Mouse (Mus musculus): Measurements from ENCODE around the gene Gm20604. TPM values are rescaled to one million over a fixed set of nuclear protein-coding genes. Genes with fewer than 3 reads are reported as not detected.
A peak's percentile ranks its signal among the peaks of the same experiment; 100 is the strongest.

Gene Gm20604
- total and polyA plus RNA-seq, 2 experiments from 2014 or later = 29.7 to 54.5 TPM

GRCm38 (mm10) chr12:102748256-102748655, 10.2 kb downstream of the Gm20604 start:
- no peak for TF ChIP-seq CTCF (IDR thresholded peaks at IDR 0.05)
- Histone ChIP-seq H3K4me2 (ENCODE audit: low read depth, low read length, poor library complexity, severe bottlenecking) (no peak overlapping the region), H3K9me3 (ENCODE audit: low read length) (no peaks in the 10 kb centered on the region), H3K4me3 (ENCODE audit: low read depth, low read length) (no peak overlapping the region), H3K9ac (replicated peaks; ENCODE audit: low read length, poor library complexity, severe bottlenecking) (no peak overlapping the region), H3K4me1 (ENCODE audit: insufficient read depth, low read length) (no peaks in the 10 kb centered on the region), H3K27me3 (ENCODE audit: insufficient read depth, low read length) (no peaks in the 10 kb centered on the region), H3K27ac (ENCODE audit: low read depth, low read length) (no peak overlapping the region), H3K36me3 (ENCODE audit: insufficient read depth, low read length) (0 out of 2 replicates have a peak, but pooled peaks cover 3% of the 10 kb centered on the region)
- ATAC-seq (ENCODE audit: low FRiP score) (no peak), DNase-seq (ENCODE audit: low spot score) (no peak)
- 88% methylated on average over 3 of the region's 3 CpGs for WGBS

- H3K4me1 ChIP-seq (ENCODE audit: insufficient read depth, low read length) = peaks cover 6% of the 10 kb centered on the region; the same call in 1 of the 2 replicates
- no peaks in the 10 kb centered on the region for H3K9me3 ChIP-seq (ENCODE audit: low read length)
- H3K36me3 ChIP-seq (ENCODE audit: insufficient read depth, low read length) = 0 out of 2 replicates have a peak, but pooled peaks cover 3% of the 10 kb centered on the region
- H3K27me3 ChIP-seq (ENCODE audit: insufficient read depth, low read length) = no peaks in the 10 kb centered on the region
- peak; percentile 22 for DNase-seq (ENCODE audit: low spot score)
- ATAC-seq (ENCODE audit: low FRiP score) = no peak
- H3K4me2 ChIP-seq (ENCODE audit: low read depth, low read length, poor library complexity, severe bottlenecking) = peak overlapping the region; percentile 68
- H3K9ac ChIP-seq (replicated peaks; ENCODE audit: low read length, poor library complexity, severe bottlenecking) = no peak overlapping the region
- 49% methylated on average over 6 of the region's 6 CpGs for WGBS
- peak; percentile 17; the same call in 1 of the 2 replicates for TF ChIP-seq CTCF (IDR thresholded peaks at IDR 0.05)
- peak overlapping the region; percentile 84; the same call in 1 of the 2 replicates for H3K4me3 ChIP-seq (ENCODE audit: low read depth, low read length)
- H3K27ac ChIP-seq (ENCODE audit: low read depth, low read length) = no peak overlapping the region
Measured at GRCm38 (mm10) chr12:102744839-102745238, 13.6 kb downstream of the Gm20604 start.

GRCm38 (mm10) chr12:102743589-102744574, 14.6 kb downstream of the Gm20604 start, which contains the start of the genes Moap1 and Tmem251:
Gene Moap1 (minus strand): TSS chr12:102743661.
Gene Tmem251 (plus strand): TSS chr12:102743762.
- H3K9ac ChIP-seq (replicated peaks; ENCODE audit: low read length, poor library complexity, severe bottlenecking) = peak within 1 kb of the TSS; percentile 89
- H3K36me3 ChIP-seq (ENCODE audit: insufficient read depth, low read length) = 0 out of 2 replicates have a peak, but pooled peaks cover 3% of the 10 kb centered on the region
- peaks cover 6% of the 10 kb centered on the region; the same call in 1 of the 2 replicates for H3K4me1 ChIP-seq (ENCODE audit: insufficient read depth, low read length)
- peak; percentile 36 for TF ChIP-seq CTCF (IDR thresholded peaks at IDR 0.05)
- ATAC-seq (ENCODE audit: low FRiP score) = peak; percentile 97
- H3K27me3 ChIP-seq (ENCODE audit: insufficient read depth, low read length) = no peaks in the 10 kb centered on the region
- peak within 1 kb of the TSS; percentile 68 for H3K4me2 ChIP-seq (ENCODE audit: low read depth, low read length, poor library complexity, severe bottlenecking)
- H3K9me3 ChIP-seq (ENCODE audit: low read length) = no peaks in the 10 kb centered on the region
- WGBS = under 1% methylated on average over 53 of the region's 63 CpGs
- DNase-seq (ENCODE audit: low spot score) = peak; percentile 94
- H3K4me3 ChIP-seq (ENCODE audit: low read depth, low read length) = peak within 1 kb of the TSS; percentile 84
- H3K27ac ChIP-seq (ENCODE audit: low read depth, low read length) = peak within 1 kb of the TSS; percentile 92

- peak overlapping the region; percentile 84 for H3K4me3 ChIP-seq (ENCODE audit: low read depth, low read length)
- H3K4me1 ChIP-seq (ENCODE audit: insufficient read depth, low read length) = peaks cover 6% of the 10 kb centered on the region; the same call in 1 of the 2 replicates
- H3K27me3 ChIP-seq (ENCODE audit: insufficient read depth, low read length) = no peaks in the 10 kb centered on the region
- DNase-seq (ENCODE audit: low spot score) (no peak), ATAC-seq (ENCODE audit: low FRiP score) (peak; percentile 83)
- H3K9me3 ChIP-seq (ENCODE audit: low read length) = no peaks in the 10 kb centered on the region
- H3K9ac ChIP-seq (replicated peaks; ENCODE audit: low read length, poor library complexity, severe bottlenecking) = peak overlapping the region; percentile 89
- WGBS = 1% methylated on average over 32 of the region's 33 CpGs
- H3K4me2 ChIP-seq (ENCODE audit: low read depth, low read length, poor library complexity, severe bottlenecking) = peak overlapping the region; percentile 68
- peak overlapping the region; percentile 92 for H3K27ac ChIP-seq (ENCODE audit: low read depth, low read length)
- 0 out of 2 replicates have a peak, but pooled peaks cover 3% of the 10 kb centered on the region for H3K36me3 ChIP-seq (ENCODE audit: insufficient read depth, low read length)
- TF ChIP-seq CTCF (IDR thresholded peaks at IDR 0.05) = no peak
Measured at GRCm38 (mm10) chr12:102743036-102743588, 15.4 kb downstream of the Gm20604 start.

GRCm38 (mm10) chr12:102742056-102742455, 16.4 kb downstream of the Gm20604 start:
- Histone ChIP-seq H3K27me3 (ENCODE audit: insufficient read depth, low read length) (no peaks in the 10 kb centered on the region), H3K4me1 (ENCODE audit: insufficient read depth, low read length) (peaks cover 6% of the 10 kb centered on the region; the same call in 1 of the 2 replicates), H3K9ac (replicated peaks; ENCODE audit: low read length, poor library complexity, severe bottlenecking) (no peak overlapping the region), H3K9me3 (ENCODE audit: low read length) (no peaks in the 10 kb centered on the region), H3K4me2 (ENCODE audit: low read depth, low read length, poor library complexity, severe bottlenecking) (no peak overlapping the region), H3K4me3 (ENCODE audit: low read depth, low read length) (no peak overlapping the region), H3K36me3 (ENCODE audit: insufficient read depth, low read length) (0 out of 2 replicates have a peak, but pooled peaks cover 3% of the 10 kb centered on the region), H3K27ac (ENCODE audit: low read depth, low read length) (no peak overlapping the region)
- DNase-seq (ENCODE audit: low spot score) = no peak
- ATAC-seq (ENCODE audit: low FRiP score) = no peak
- WGBS = 92% methylated on average over 7 of the region's 7 CpGs
- TF ChIP-seq CTCF (IDR thresholded peaks at IDR 0.05) = no peak

Measured in midbrain, postnatal 0 days (tissue).